Mouse (Mus musculus) limb, embryonic 11.5 days (tissue): Measurements from ENCODE around the gene Sstr4. TPM values are rescaled to one million over a fixed set of nuclear protein-coding genes. Genes with fewer than 3 reads are reported as not detected.

Experiments used
- ATAC-seq: fragments of 200-750 bp; cut with Nextera tagmentation; 2 replicates; pipeline ENCODE4 v1.8.0; 2017; ENCODE audit warnings: low read depth; ENCODE audit not compliant: insufficient number of reproducible peaks, low FRiP score, low TSS enrichment
- DNase-seq: peaks from one replicate; pipeline ENCODE4 v3.0.0-alpha.2; 2015; ENCODE audit warnings: low spot score
- H3K27ac ChIP-seq: fragments of 300-500 bp; sonication (generic); replicated peaks from 2 replicates; pipeline ENCODE4 v1.5.1; 2014; ENCODE audit warnings: low read depth, mild to moderate bottlenecking, low read length
- H3K27me3 ChIP-seq: fragments of 300-500 bp; sonication (generic); 2 replicates; pipeline ENCODE4 v1.6.1; 2014; ENCODE audit warnings: mild to moderate bottlenecking, low read length, mixed read lengths; ENCODE audit not compliant: control insufficient read depth, insufficient read depth
- H3K36me3 ChIP-seq: fragments of 300-500 bp; sonication (generic); 2 replicates; pipeline ENCODE4 v1.6.1; 2014; ENCODE audit warnings: mild to moderate bottlenecking, low read length, moderate library complexity, mixed read lengths; ENCODE audit not compliant: control insufficient read depth, insufficient read depth
- H3K4me1 ChIP-seq: fragments of 300-500 bp; sonication (generic); 2 replicates; pipeline ENCODE4 v1.6.1; 2014; ENCODE audit warnings: low read length, mixed read lengths; ENCODE audit not compliant: control insufficient read depth, insufficient read depth
- H3K4me2 ChIP-seq: fragments of 300-500 bp; sonication (generic); 2 replicates; pipeline ENCODE4 v1.6.1; 2014; ENCODE audit warnings: low read depth, mild to moderate bottlenecking, moderate library complexity; ENCODE audit not compliant: severe bottlenecking
- H3K4me3 ChIP-seq: fragments of 300-500 bp; sonication (generic); 2 replicates; pipeline ENCODE4 v1.5.1; 2014; ENCODE audit warnings: low read depth, low read length
- H3K9ac ChIP-seq: fragments of 300-500 bp; sonication (generic); 2 replicates; pipeline ENCODE4 v1.6.1; 2014; ENCODE audit warnings: mild to moderate bottlenecking, low read length
- H3K9me3 ChIP-seq: fragments of 300-500 bp; sonication (generic); 2 replicates; pipeline ENCODE4 v1.6.1; 2016; ENCODE audit warnings: low read length; ENCODE audit not compliant: control insufficient read depth
- WGBS: fragments of 180-500 bp; shearing (Covaris S2); extraction: QIAGEN DNeasy Blood & Tissue Kit; methylation state at CpG from one replicate; pipeline ENCODE4 v1.1.7; 2014; 5-methylcytosine and 5-hydroxymethylcytosine counted together
- polyA plus RNA-seq: library from polyadenylated mRNA; unstranded; fragments of >200 nt; fragmentation: Nextera tagmentation; extraction: Ambion mirVana; gene quantifications from 2 replicates; pipeline ENCODE4 v1.2.1, GENCODE M21; 2014

The Sstr4 gene
- polyA plus RNA-seq, 1 experiment from 2014 or later: 0.64 TPM

DNA sequence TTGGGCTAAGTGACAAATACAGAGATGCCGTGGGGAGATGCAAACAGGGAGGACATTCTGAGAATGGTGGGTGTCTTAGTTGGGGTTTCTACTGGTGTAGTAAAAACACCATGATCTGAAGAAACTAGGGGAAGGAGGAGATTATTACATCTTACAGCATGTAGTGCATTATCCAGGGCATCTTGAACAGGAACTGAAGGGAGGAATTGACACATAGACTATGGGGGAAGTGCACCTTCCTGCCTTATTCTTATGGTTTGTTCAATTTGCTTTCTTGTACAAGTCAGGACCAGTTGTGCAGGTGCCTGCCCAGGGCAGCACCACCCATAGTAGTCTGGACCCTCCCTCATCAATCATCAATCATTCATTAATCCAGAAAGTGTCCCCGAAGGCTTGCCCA is 8.2 kb upstream of the Sstr4 start:
- H3K27ac ChIP-seq: no peak overlapping the region
- H3K27me3 ChIP-seq: no peaks in the 10 kb centered on the region
- H3K4me2 ChIP-seq: no peak overlapping the region
- no peak overlapping the region for H3K4me3 ChIP-seq
- no peaks in the 10 kb centered on the region for H3K4me1 ChIP-seq
- WGBS: 90% methylated on average over 2 of the region's 2 CpGs
- no peaks in the 10 kb centered on the region for H3K9me3 ChIP-seq
- no peak overlapping the region for H3K9ac ChIP-seq
- ATAC-seq (no peak), DNase-seq (no peak)
- H3K36me3 ChIP-seq: no peaks in the 10 kb centered on the region

DNA sequence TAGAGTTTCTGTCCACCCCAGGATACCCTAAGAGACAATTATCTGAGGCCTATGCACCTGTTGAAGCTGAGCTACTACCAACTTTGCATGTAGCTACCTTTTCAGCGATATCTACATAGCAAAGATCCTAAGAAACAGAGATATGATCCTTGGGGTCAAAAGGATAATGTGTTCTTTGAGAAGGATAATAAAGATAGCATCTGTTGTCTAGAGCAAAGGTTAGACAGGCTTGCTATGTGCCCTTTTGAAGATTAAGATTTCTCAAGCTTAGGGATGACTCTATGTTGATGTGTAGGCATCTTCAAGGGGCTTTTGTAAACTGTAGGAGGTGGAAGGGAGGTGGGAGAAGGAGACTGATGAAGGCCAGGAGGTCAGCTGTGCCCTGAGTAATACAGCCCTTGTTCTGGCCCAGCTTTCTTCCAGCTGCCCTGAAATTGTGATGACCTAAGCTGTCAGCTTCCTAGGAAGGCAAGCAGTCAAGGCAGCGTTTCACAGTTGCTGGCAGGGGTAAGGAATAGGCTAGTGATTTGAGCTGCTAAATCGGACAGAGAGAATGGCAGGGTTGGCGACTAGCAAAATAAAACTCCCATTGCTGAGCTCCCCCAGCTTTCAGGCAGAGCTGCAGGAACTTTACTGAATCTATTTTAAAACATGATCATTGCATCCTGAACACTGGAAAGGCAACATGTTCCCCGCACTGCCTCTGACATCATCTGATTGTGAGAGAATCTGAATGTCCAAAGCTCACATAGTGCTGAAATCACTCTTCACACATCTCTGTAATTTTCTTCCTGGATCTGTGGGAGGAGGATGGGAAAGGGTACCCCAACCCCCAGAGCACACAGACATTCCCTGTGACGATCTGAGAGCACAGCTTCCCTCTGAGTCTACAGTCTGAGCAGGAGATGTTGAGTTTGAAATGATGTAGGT is 7.2 kb upstream of the Sstr4 start:
- 72% methylated on average over 6 of the region's 6 CpGs for whole genome bisulfite sequencing
- no peaks in the 10 kb centered on the region for H3K4me1 ChIP-seq
- H3K4me3 ChIP-seq: no peak overlapping the region
- no peak for ATAC-seq
- no peak overlapping the region for H3K4me2 ChIP-seq
- DNase-seq: no peak
- no peak overlapping the region for H3K27ac ChIP-seq
- no peaks in the 10 kb centered on the region for H3K9me3 ChIP-seq
- no peaks in the 10 kb centered on the region for H3K27me3 ChIP-seq
- no peaks in the 10 kb centered on the region for H3K36me3 ChIP-seq
- no peak overlapping the region for H3K9ac ChIP-seq

DNA sequence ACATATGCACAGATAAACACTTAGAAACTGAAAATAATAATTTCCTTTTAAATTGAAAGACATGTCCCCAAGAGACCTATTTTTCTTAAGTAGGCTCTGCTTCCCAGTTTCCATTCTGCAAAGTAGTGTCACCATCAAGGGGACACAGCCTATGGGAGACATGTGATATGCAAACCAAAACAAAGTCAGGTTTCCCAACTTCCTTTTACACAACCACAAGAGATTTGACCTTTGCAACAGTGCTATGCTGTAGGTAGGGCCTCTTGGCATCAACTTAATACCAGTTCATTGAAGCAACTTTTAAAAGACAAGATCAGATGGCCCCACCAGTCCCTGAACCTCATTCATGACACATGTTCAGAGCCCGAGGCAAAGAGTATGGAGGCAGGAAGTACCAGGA is 2.0 kb upstream of the Sstr4 start:
- H3K27me3 ChIP-seq: peaks cover 25% of the 10 kb centered on the region
- DNase-seq: no peak
- ATAC-seq: no peak

DNA sequence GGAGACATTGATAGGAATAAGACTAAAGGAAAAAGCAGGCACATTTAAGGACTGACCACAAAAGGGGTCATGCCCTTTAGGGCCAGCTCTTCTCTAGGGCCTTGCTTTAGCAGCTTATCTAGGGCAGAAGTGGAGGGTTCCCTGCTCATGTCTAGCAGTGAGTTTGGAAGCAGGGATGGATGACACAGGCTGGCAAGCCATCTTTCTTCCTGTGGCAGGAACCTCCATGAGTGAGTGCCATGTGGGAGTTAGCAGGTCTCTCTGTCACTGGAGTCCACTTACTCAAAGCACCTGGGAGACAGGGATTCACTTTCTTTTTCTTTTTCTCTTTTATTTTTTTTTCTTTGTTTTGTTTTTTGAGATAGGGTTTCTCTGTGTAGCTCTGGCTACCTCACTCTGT is 1.3 kb upstream of the Sstr4 start:
- no peaks in the 10 kb centered on the region for H3K36me3 ChIP-seq
- H3K4me1 ChIP-seq: peaks cover 7% of the 10 kb centered on the region; the same call in 1 of the 2 replicates
- no peak overlapping the region for H3K4me2 ChIP-seq
- no peaks in the 10 kb centered on the region for H3K9me3 ChIP-seq
- no peak overlapping the region for H3K27ac ChIP-seq
- DNase-seq (no peak), ATAC-seq (no peak)
- no peak overlapping the region for H3K9ac ChIP-seq
- H3K4me3 ChIP-seq: no peak overlapping the region
- H3K27me3 ChIP-seq: peaks cover 25% of the 10 kb centered on the region

More for the DNA sequence above, 2.0 kb upstream of the Sstr4 start:
- Histone ChIP-seq H3K4me2 (no peak overlapping the region), H3K4me3 (no peak overlapping the region), H3K27ac (no peak overlapping the region), H3K9ac (no peak overlapping the region), H3K36me3 (no peaks in the 10 kb centered on the region), H3K4me1 (peaks cover 7% of the 10 kb centered on the region; the same call in 1 of the 2 replicates), H3K9me3 (no peaks in the 10 kb centered on the region)
- 76% methylated on average over 1 of the region's 1 CpGs for WGBS

DNA sequence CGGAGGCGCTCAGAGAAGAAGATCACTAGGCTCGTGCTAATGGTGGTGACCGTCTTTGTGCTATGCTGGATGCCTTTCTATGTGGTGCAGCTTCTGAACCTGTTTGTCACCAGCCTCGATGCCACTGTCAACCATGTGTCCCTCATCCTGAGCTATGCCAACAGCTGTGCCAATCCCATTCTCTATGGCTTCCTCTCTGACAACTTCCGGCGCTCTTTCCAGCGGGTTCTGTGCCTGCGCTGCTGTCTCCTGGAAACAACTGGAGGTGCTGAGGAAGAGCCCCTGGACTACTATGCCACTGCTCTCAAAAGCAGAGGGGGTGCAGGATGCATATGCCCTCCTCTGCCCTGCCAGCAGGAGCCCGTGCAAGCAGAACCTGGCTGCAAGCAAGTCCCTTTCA is 1.1 kb downstream of the Sstr4 start:
- Histone ChIP-seq H3K4me1 (peaks cover 7% of the 10 kb centered on the region; the same call in 1 of the 2 replicates), H3K27ac (no peak overlapping the region), H3K9ac (no peak overlapping the region), H3K4me3 (no peak overlapping the region), H3K9me3 (no peaks in the 10 kb centered on the region), H3K4me2 (no peak overlapping the region; the same call in 1 of the 2 replicates), H3K36me3 (no peaks in the 10 kb centered on the region), H3K27me3 (peaks cover 25% of the 10 kb centered on the region)
- WGBS: 71% methylated on average over 10 of the region's 10 CpGs
- DNase-seq: no peak
- no peak for ATAC-seq

DNA sequence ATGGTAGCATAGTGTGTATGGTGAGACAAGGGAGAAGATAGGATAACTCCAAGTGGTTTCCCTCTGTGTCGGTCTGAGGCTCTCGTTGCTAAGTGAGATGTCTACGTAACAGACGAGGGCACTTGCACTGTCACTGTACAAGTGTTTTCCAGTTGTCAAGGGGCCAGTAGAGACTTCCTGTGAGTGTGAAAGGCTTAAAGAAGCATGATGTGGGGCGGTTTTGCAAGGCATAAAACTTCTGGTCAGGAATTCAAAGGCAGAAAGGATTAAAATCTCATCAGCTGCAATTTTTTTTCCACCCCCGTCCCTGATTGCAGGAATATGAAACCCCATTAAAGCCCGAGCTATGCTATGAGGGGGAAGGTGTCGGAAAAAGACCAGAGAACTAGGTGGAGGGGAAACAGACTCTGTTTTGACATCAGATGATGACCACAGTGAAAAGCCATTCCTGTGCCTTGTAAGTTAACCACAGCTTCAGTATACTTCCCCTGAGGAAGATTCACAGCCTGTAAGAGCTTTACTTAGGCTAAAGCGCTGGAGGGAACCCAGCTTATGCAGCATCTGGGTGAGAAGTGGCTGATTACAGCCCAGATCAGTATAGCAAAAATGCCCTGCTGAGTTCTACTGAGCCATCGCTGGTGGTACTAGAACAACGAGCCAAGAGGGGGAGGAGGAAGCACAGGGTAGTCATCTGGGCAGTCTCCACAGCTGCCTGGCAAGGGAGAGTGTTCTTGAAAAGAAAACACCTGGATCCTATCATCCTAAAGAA is 2.1 kb downstream of the Sstr4 start:
- Histone ChIP-seq H3K4me3 (no peak overlapping the region), H3K27me3 (peaks cover 25% of the 10 kb centered on the region), H3K27ac (no peak overlapping the region), H3K36me3 (no peaks in the 10 kb centered on the region), H3K9ac (no peak overlapping the region), H3K4me1 (peaks cover 7% of the 10 kb centered on the region; the same call in 1 of the 2 replicates), H3K9me3 (no peaks in the 10 kb centered on the region), H3K4me2 (no peak overlapping the region)
- DNase-seq (no peak), ATAC-seq (no peak)
- WGBS: 65% methylated on average over 11 of the region's 11 CpGs

DNA sequence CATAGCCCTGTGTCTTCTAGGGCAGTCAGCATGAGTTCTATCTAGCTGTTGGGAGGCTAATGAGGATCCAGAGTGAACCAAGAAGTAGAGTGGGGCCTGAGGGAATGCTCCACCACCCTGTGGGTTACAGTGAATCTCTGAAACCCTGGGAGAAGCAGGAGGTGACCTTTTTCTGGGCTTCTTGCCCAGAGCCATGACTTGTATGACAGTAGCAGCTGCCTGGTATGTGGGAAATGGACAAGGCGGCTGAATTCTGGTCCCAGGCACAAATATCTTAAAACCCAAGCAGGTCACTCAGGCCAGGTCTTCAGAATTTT is 2.6 kb downstream of the Sstr4 start:
- Histone ChIP-seq H3K9me3 (no peaks in the 10 kb centered on the region), H3K4me3 (no peak overlapping the region), H3K27ac (no peak overlapping the region), H3K9ac (no peak overlapping the region), H3K4me1 (peaks cover 7% of the 10 kb centered on the region; the same call in 1 of the 2 replicates), H3K4me2 (no peak overlapping the region), H3K36me3 (no peaks in the 10 kb centered on the region), H3K27me3 (peaks cover 25% of the 10 kb centered on the region)
- ATAC-seq (no peak), DNase-seq (no peak)
- 95% methylated on average over 1 of the region's 1 CpGs for WGBS

DNA sequence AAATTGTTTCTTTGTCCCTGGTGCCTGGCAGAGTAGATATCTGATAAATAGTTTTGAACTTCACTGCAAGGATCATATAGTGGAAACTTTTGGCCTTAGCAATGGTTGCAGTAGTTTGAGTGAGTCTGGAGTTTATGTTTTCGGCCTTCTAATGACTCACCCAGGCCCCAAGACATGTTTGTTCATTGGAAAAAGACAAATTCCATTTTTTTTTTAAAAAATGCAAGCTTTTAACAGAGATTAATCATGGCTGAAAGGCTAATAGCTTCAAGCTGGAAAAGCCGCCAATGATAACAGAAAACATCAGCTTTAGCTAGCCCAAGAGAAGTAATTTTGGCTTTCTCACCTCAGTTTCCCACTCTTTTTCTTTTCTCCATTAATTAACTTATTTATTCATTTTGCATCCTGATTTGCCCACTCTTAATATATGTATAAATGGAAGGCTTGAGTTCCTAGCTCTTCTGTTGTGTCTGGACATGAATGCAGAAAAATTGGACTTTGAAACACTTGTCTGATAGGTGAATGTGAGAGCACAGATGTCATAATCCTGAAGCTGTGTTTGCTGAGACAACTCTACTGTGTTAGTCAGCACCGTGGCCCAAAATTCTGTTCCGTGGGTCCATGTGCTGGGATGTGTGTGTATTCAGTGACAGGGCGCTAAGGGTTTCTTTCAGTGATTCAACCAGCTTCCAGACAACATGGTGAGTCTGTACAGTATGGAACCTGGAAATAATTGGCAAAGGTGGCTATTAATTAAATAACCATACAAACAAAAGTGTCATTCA is 3.9 kb downstream of the Sstr4 start:
- Histone ChIP-seq H3K27me3 (peaks cover 25% of the 10 kb centered on the region), H3K4me1 (peaks cover 7% of the 10 kb centered on the region; the same call in 1 of the 2 replicates), H3K4me3 (no peak overlapping the region), H3K4me2 (no peak overlapping the region), H3K36me3 (no peaks in the 10 kb centered on the region), H3K9ac (no peak overlapping the region), H3K9me3 (no peaks in the 10 kb centered on the region), H3K27ac (no peak overlapping the region)
- WGBS: 90% methylated on average over 5 of the region's 5 CpGs
- no peak for DNase-seq
- ATAC-seq: no peak
